In genomic region chr3:78944185-78944584, GRCm38 (mm10) we compare ENCODE assay signal across 19 mouse cellular contexts.
"Had no signal": no experiment of that assay in that cellular context is flagged by ENCODE, and none has a peak within 500 bp of the region (broad histone marks: within the 10 kb centered on the region; RNA-seq: fewer than 3 reads in every experiment).

No protein-coding gene starts in this region.

- ATAC-seq: liver, postnatal 0 days; lung, postnatal 0 days; midbrain, embryonic 13.5 days; midbrain, embryonic 15.5 days had no signal

- H3K27ac ChIP-seq: lung, embryonic 15.5 days; macrophage; midbrain, embryonic 13.5 days; midbrain, embryonic 15.5 days; neural tube, embryonic 12.5 days had no signal

- H3K4me2 ChIP-seq: lung, embryonic 15.5 days; midbrain, embryonic 11.5 days; midbrain, embryonic 13.5 days; midbrain, embryonic 15.5 days; neural tube, embryonic 12.5 days had no signal

- H3K27me3 ChIP-seq: lung, embryonic 15.5 days; megakaryocyte, embryonic 14.5 days; midbrain, embryonic 13.5 days; midbrain, embryonic 15.5 days; neural tube, embryonic 12.5 days had no signal

- DNase-seq: liver, postnatal 0 days; lung, adult 2 months; lung, postnatal 14 days; lung, postnatal 36 days; retina, postnatal 1 day; right cerebral cortex, adult 18-20 months; right cerebral cortex, postnatal 25 days; right cerebral cortex, postnatal 4 days; thymus, adult 18-20 months; thymus, postnatal 14 days; thymus, postnatal 36 days had no signal

- H3K4me3 ChIP-seq: lung, embryonic 15.5 days; megakaryocyte, embryonic 14.5 days; midbrain, embryonic 13.5 days; midbrain, embryonic 15.5 days; neural tube, embryonic 12.5 days had no signal

- H3K36me3 ChIP-seq: lung, embryonic 15.5 days; midbrain, embryonic 13.5 days; midbrain, embryonic 15.5 days; neural tube, embryonic 12.5 days had no signal

- H3K4me1 ChIP-seq: lung, embryonic 15.5 days; megakaryocyte, embryonic 14.5 days; midbrain, embryonic 13.5 days; midbrain, embryonic 15.5 days; neural tube, embryonic 12.5 days had no signal

- H3K9ac ChIP-seq: liver, postnatal 0 days; lung, embryonic 15.5 days; midbrain, embryonic 13.5 days; midbrain, embryonic 15.5 days; neural tube, embryonic 12.5 days had no signal

- H3K9me3 ChIP-seq: lung, embryonic 15.5 days; midbrain, embryonic 13.5 days; midbrain, embryonic 15.5 days; neural tube, embryonic 12.5 days had no signal
